Mouse (Mus musculus) cortical plate, adult 2 months (tissue): Measurements from ENCODE around the gene Ablim1. TPM values are rescaled to one million over a fixed set of nuclear protein-coding genes. Genes with fewer than 3 reads are reported as not detected.

Experiments used
- H3K27ac ChIP-seq: fragments of 200-500 bp; 2 replicates; pipeline ENCODE4 v1.5.1; 2012; ENCODE audit warnings: low read length, control low read depth, inconsistent platforms; ENCODE audit not compliant: insufficient read depth
- H3K4me1 ChIP-seq: fragments of 200-500 bp; 2 replicates; pipeline ENCODE4 v1.6.1; 2011; ENCODE audit warnings: low read length; ENCODE audit not compliant: control insufficient read depth, insufficient read depth
- H3K4me3 ChIP-seq: fragments of 200-500 bp; 2 replicates; pipeline ENCODE4 v1.5.1; 2011; ENCODE audit warnings: mild to moderate bottlenecking, low read length, control low read depth; ENCODE audit not compliant: insufficient read depth
- CTCF ChIP-seq: fragments of 200-500 bp; IDR thresholded peaks from 2 replicates; pipeline ENCODE4 v1.5.1; 2011; ENCODE audit warnings: mild to moderate bottlenecking, control low read depth, low read length; ENCODE audit not compliant: insufficient read depth; ENCODE audit errors: extremely low read depth
- POLR2A ChIP-seq: fragments of 200-500 bp; IDR thresholded peaks from 2 replicates; pipeline ENCODE4 v1.6.1; 2011; ENCODE audit warnings: mild to moderate bottlenecking, low read length, control low read depth; ENCODE audit not compliant: insufficient read depth; ENCODE audit errors: extremely low read depth
- polyA plus RNA-seq: library from polyadenylated mRNA; depleted of rRNA; stranded (reverse); fragments of >200 nt; gene quantifications from 2 replicates; pipeline ENCODE4 v1.2.3, GENCODE M21; 2012

Gene Ablim1
- polyA plus RNA-seq, 1 experiment, result 50.0 TPM

DNA sequence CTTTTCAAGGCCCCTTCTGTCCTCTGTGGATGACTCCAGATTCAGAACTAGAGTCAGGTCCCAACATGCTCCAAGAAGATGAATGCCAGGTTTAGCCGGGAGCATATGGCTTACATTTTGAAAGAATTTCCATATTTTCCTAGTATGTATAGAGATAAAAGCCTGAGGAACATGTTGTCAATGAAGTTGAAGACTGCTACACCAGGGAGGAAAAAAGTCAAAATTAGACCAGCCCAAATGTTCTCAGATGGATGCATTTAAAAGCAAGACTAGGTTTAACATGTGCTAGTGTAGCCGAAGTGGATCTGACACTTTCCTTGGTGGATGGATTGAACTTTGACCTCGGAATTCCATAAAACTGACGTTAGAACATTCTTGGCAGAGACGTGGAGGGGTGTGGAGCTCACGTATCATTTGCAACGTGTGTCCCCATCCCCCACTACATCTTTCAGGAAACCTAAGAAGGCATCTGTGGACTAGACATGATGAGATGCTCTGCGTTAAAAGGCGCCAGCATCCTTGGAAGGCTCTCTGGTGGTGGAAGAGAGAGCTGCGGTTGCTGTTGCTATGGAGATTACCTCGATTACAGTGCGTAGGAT lies 37.7 kb upstream of the Ablim1 start:
- Histone ChIP-seq H3K4me3 (no peak overlapping the region), H3K27ac (no peak overlapping the region), H3K4me1 (peaks cover 5% of the 10 kb centered on the region)
- no peak for TF ChIP-seq POLR2A
- TF ChIP-seq CTCF, result no peak

DNA sequence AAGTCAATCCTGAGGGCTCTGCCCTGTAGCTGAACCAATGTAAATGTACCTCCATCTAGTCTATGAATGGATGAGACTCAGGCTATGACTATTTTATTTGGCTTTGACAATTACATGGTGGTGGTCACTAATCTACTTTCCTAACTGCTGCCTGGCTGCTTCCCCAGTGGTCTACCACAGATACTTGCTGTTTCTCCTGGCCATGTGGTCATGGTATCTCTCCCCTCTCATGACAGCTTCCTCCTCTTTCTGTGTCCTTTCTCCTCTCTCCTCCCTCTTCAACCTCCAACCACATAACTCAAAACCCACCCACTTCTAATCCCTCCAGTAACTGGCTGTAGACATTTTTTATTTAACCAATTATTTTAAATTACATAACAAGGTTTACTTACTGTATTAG lies 34.4 kb upstream of the Ablim1 start:
- H3K4me3 ChIP-seq, result no peak overlapping the region
- no peak overlapping the region for H3K27ac ChIP-seq
- H3K4me1 ChIP-seq, result peaks cover 5% of the 10 kb centered on the region
- TF ChIP-seq CTCF (no peak), POLR2A (no peak)

DNA sequence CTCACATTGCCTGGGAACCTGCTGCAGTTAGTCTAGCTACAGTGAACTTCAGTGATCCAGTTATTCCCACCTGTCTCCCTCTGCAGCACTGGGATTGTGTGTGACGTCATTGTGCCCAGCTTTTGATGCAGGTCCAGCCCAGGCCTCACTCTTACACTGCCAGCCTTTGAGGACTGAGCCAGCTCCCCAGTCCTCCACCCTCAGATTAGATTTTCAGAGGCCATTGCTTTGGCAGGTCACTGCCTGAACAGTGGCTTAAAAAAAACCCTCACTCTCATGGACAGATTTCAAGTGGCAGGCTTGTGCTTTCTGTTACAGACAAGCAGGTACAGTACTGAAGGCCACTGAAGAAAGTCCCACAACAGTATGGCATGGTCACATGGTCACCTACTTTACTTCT lies 30.0 kb upstream of the Ablim1 start:
- Histone ChIP-seq H3K4me1 (no peaks in the 10 kb centered on the region), H3K27ac (no peak overlapping the region), H3K4me3 (no peak overlapping the region)
- TF ChIP-seq POLR2A (no peak), CTCF (no peak)

DNA sequence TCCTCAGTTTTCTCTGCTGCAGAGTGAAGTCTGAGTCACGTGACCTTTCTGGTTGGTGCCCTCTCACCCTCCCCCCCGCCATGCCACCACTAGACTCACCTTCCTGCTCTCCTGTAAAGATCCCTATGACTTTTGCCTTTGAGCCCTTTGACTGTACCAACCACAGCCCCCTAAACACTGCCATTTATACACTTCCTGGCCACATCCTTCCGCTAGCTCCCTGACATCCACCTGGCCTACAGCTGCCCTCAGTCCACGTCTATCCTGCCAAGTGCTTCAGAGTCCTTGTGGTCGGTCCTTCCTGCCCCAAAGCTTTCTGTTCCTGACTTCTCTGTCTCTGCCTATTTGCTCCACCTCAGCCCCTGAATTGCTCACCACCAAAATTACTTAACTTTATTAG lies 29.1 kb upstream of the Ablim1 start:
- Histone ChIP-seq H3K4me1 (no peaks in the 10 kb centered on the region), H3K4me3 (no peak overlapping the region), H3K27ac (no peak overlapping the region)
- no peak for TF ChIP-seq CTCF
- TF ChIP-seq POLR2A, result no peak

DNA sequence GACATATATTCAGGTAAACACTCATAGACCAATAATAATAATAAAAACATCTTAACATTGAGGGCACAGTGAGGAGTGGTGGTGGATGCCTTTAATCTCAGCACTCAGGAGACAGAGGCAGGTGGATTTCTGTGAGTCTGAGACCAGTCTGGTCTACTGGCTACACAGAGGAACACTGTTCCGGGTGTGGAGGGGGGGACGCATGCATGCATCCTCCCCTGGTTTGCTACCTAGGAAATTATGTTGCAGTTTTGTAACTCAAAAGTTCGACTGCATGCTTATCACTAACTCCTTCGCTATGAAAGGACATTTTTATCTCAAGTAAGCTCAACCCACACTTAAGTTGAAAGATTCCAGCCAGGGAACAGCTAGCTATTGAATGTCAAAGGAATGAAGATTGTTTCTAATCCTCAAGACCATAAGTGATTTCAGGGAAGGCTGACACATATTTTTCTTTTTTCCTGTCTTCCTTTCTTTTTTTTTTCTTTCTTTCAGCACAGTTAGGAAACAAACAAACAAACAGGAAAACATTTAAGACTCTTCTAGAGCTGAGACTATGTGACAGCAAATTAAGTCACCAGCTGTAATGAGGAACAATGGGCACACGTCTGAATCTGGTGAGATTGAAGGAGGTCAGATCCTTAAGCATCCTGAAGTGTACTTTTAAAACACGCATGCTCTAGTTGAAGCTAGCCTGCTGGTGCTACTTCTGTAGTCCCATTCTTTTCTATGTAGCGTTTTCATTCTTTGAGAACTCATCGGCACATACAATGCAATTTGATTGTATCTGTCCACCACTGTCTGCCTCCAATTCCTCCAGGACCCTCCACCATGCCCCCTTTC lies 26.4 kb upstream of the Ablim1 start:
- Histone ChIP-seq H3K27ac (no peak overlapping the region), H3K4me1 (no peaks in the 10 kb centered on the region), H3K4me3 (no peak overlapping the region)
- no peak for TF ChIP-seq POLR2A
- no peak for TF ChIP-seq CTCF

DNA sequence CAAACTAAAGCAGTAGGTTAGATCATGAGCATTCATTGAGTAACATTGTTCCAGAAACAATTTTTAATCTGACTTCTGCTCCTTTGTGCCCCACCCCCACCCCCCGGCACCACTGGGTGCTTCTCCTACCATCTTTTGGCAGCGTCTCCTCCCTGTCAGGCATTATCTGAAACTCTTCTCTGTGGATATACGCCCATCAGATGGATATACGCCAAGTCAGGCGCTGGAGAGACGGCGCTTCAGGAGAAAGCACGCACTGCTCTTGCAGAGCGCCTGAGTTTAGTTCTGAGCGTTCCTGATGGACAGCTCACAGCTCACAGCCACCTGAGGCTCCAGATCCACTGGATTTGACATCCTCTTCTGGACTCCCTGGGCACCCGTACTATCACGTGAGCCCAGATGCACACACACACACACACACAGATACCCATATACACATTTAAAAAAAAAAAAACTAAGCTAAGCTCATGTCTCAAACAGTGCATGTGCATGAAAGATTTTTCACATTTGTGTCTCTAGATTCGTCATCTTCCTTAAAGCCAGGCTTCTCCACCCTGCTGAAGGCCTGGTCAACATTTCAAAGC lies 24.7 kb upstream of the Ablim1 start:
- TF ChIP-seq POLR2A, result no peak
- TF ChIP-seq CTCF, result no peak
- Histone ChIP-seq H3K27ac (no peak overlapping the region), H3K4me3 (no peak overlapping the region), H3K4me1 (no peaks in the 10 kb centered on the region)

DNA sequence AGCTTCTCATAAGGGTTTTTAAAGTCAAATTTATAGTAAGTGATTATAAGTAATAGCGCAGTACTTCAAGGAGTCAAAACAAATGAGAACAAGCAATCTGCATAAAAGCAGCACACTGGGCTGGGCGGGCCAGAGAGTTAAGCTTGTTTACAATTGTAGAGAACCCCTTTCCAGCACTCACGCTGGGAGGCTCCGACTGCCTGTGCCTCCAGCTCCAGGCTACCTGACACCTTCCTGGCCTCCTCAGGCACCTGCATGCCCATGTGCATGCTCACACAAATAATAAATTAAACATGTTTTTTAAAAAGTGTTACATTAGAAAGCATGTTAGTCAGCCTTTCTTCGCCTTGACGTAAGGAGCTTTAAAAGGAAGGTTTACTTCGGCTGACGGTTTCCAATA lies 20.4 kb upstream of the Ablim1 start:
- H3K4me1 ChIP-seq, result no peaks in the 10 kb centered on the region
- H3K4me3 ChIP-seq, result no peak overlapping the region
- no peak overlapping the region for H3K27ac ChIP-seq
- TF ChIP-seq CTCF, result no peak
- no peak for TF ChIP-seq POLR2A

DNA sequence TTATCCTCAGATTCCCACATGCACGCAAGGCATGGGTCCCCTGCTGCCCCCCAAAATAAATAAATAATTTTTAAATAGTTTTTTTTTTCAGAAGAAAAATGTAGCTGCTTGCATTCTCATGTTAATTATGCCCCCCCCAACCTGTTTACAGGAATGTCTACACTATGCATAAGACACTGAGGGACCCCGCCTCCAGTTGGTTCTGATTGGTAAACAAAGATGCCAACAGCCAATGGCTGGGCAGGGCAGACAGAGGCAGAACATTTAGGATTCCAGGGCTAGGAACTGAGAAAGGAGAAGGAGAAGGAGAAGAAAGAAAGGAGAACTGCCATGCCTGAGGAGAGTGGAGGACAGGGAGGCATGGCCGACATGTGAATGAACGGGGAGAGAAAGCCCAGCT lies 18.6 kb upstream of the Ablim1 start:
- no peak overlapping the region for H3K4me3 ChIP-seq
- H3K27ac ChIP-seq, result no peak overlapping the region
- H3K4me1 ChIP-seq, result no peaks in the 10 kb centered on the region
- TF ChIP-seq CTCF (no peak), POLR2A (no peak)

DNA sequence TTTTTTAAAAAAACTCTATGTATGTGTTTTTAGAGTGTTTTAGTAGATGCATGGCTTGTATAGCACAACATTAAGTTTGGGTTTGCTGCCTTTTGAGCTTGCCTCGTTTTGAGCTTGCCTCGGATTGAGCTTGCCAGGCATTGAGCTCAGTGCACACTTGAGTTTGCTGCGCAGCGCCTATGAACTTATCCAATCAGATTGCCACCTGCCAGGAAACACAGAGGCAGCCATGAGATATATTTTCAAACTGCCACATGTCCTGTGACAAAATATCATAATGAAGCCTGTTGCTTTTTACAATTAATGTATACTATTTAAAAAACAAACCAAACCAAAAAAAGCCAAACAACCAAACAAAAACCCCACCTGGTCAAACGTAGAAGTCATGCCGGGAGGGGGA lies 16.5 kb upstream of the Ablim1 start:
- Histone ChIP-seq H3K4me1 (no peaks in the 10 kb centered on the region), H3K27ac (no peak overlapping the region), H3K4me3 (no peak overlapping the region)
- TF ChIP-seq POLR2A (no peak), CTCF (no peak)

DNA sequence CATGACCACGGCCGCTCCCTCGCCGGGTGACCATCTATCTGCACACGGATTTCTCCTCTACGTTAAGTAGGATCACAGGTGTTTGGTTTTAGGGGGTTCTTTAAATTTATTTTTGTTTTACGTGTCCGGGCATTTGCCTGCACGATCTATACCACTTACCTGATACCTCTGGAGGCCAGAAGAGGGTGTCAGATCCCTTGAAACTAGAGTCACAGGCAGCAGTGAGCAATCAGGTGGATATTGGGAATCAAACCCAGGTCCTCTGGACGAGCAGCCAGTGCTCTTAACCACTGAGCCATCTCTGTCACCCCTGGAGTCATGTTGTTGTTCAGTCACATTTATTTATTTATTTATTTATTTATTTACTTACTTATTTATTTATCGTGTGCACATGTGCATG lies 15.6 kb upstream of the Ablim1 start:
- H3K4me1 ChIP-seq, result peaks cover 1% of the 10 kb centered on the region; the same call in 1 of the 2 replicates
- TF ChIP-seq POLR2A (no peak), CTCF (no peak)
- H3K4me3 ChIP-seq, result no peak overlapping the region
- H3K27ac ChIP-seq, result no peak overlapping the region
